Mouse (Mus musculus): ENCODE measurements around the gene Stra8. TPM values are rescaled to one million over a fixed set of nuclear protein-coding genes. Genes with fewer than 3 reads are reported as not detected.
A peak's percentile ranks its signal among the peaks of the same experiment; 100 is the strongest.

The Stra8 gene
- polyA plus RNA-seq (2016; fragmentation: Nextera tagmentation; extraction: Ambion mirVana) = not detected in 2 replicates

GRCm38 (mm10) chr6:34919956-34920355 is at the start of gene Stra8:
Stra8 (plus strand) TSS chr6:34920163.
- ATAC-seq (ENCODE audit: low FRiP score, low read depth) = no peak
- 42% methylated on average over 10 of the region's 10 CpGs for WGBS

GRCm38 (mm10) chr6:34870724-34871123 is 49.2 kb upstream of the Stra8 start:
- Histone ChIP-seq H3K9me3 (no peaks in the 10 kb centered on the region), H3K4me1 (peaks cover 10% of the 10 kb centered on the region; the same call in 1 of the 2 replicates), H3K9ac (no peak overlapping the region), H3K27ac (no peak overlapping the region), H3K4me3 (no peak overlapping the region), H3K36me3 (peaks cover 4% of the 10 kb centered on the region; the same call in 1 of the 2 replicates), H3K4me2 (replicated peaks) (no peak overlapping the region), H3K27me3 (replicated peaks) (no peaks in the 10 kb centered on the region)
- 90% methylated on average over 5 of the region's 5 CpGs for WGBS
- ATAC-seq (ENCODE audit: low FRiP score, low read depth) = no peak

More at GRCm38 (mm10) chr6:34919956-34920355, at the start of gene Stra8:
- H3K9me3 ChIP-seq = no peaks in the 10 kb centered on the region
- no peaks in the 10 kb centered on the region for H3K36me3 ChIP-seq
- no peak within 1 kb of the TSS for H3K9ac ChIP-seq
- H3K4me2 ChIP-seq (replicated peaks) = no peak within 1 kb of the TSS
- H3K27ac ChIP-seq = no peak within 1 kb of the TSS
- no peaks in the 10 kb centered on the region for H3K4me1 ChIP-seq
- H3K27me3 ChIP-seq (replicated peaks) = no peaks in the 10 kb centered on the region
- no peak within 1 kb of the TSS for H3K4me3 ChIP-seq

GRCm38 (mm10) chr6:34871929-34872328 is 48.0 kb upstream of the Stra8 start:
- no peaks in the 10 kb centered on the region for H3K27me3 ChIP-seq (replicated peaks)
- no peak for ATAC-seq (ENCODE audit: low FRiP score, low read depth)
- H3K4me3 ChIP-seq = no peak overlapping the region
- H3K4me1 ChIP-seq = peaks cover 15% of the 10 kb centered on the region
- no peak overlapping the region for H3K9ac ChIP-seq
- no peaks in the 10 kb centered on the region for H3K9me3 ChIP-seq
- H3K27ac ChIP-seq = no peak overlapping the region
- H3K36me3 ChIP-seq = peaks cover 4% of the 10 kb centered on the region; the same call in 1 of the 2 replicates
- no peak overlapping the region for H3K4me2 ChIP-seq (replicated peaks)
- WGBS = 89% methylated on average over 7 of the region's 7 CpGs

GRCm38 (mm10) chr6:34872871-34873270 is 47.1 kb upstream of the Stra8 start:
- Histone ChIP-seq H3K4me2 (replicated peaks) (no peak overlapping the region), H3K4me1 (peaks cover 18% of the 10 kb centered on the region), H3K9ac (no peak overlapping the region), H3K27me3 (replicated peaks) (no peaks in the 10 kb centered on the region), H3K4me3 (no peak overlapping the region), H3K27ac (no peak overlapping the region), H3K36me3 (peaks cover 4% of the 10 kb centered on the region; the same call in 1 of the 2 replicates), H3K9me3 (no peaks in the 10 kb centered on the region)
- no peak for ATAC-seq (ENCODE audit: low FRiP score, low read depth)
- WGBS = 93% methylated on average over 10 of the region's 10 CpGs

- H3K36me3 ChIP-seq = peaks cover 4% of the 10 kb centered on the region; the same call in 1 of the 2 replicates
- H3K4me2 ChIP-seq (replicated peaks) = no peak overlapping the region
- H3K4me1 ChIP-seq = peaks cover 25% of the 10 kb centered on the region
- no peaks in the 10 kb centered on the region for H3K9me3 ChIP-seq
- no peak overlapping the region for H3K4me3 ChIP-seq
- 79% methylated on average over 21 of the region's 21 CpGs for WGBS
- no peak overlapping the region for H3K27ac ChIP-seq
- ATAC-seq (ENCODE audit: low FRiP score, low read depth) = no peak
- no peaks in the 10 kb centered on the region for H3K27me3 ChIP-seq (replicated peaks)
- H3K9ac ChIP-seq = no peak overlapping the region
These were observed 45.7 kb upstream of the Stra8 start for GRCm38 (mm10) chr6:34874101-34874921.

GRCm38 (mm10) chr6:34875268-34875761 is 44.6 kb upstream of the Stra8 start:
- H3K36me3 ChIP-seq = peaks cover 4% of the 10 kb centered on the region
- H3K4me3 ChIP-seq = no peak overlapping the region
- WGBS = 91% methylated on average over 15 of the region's 15 CpGs
- no peak overlapping the region for H3K4me2 ChIP-seq (replicated peaks)
- H3K27ac ChIP-seq = no peak overlapping the region
- peaks cover 25% of the 10 kb centered on the region for H3K4me1 ChIP-seq
- H3K9ac ChIP-seq = no peak overlapping the region
- no peak for ATAC-seq (ENCODE audit: low FRiP score, low read depth)
- H3K9me3 ChIP-seq = no peaks in the 10 kb centered on the region
- H3K27me3 ChIP-seq (replicated peaks) = no peaks in the 10 kb centered on the region

- Histone ChIP-seq H3K9me3 (no peaks in the 10 kb centered on the region), H3K36me3 (peaks cover 7% of the 10 kb centered on the region), H3K4me2 (replicated peaks) (peak overlapping the region; percentile 75), H3K4me3 (no peak overlapping the region), H3K27ac (no peak overlapping the region), H3K27me3 (replicated peaks) (no peaks in the 10 kb centered on the region), H3K9ac (no peak overlapping the region), H3K4me1 (peaks cover 25% of the 10 kb centered on the region)
- WGBS = 71% methylated on average over 12 of the region's 12 CpGs
- ATAC-seq (ENCODE audit: low FRiP score, low read depth) = no peak
These were observed 43.8 kb upstream of the Stra8 start for GRCm38 (mm10) chr6:34875966-34876834.

GRCm38 (mm10) chr6:34876835-34877156 is 43.2 kb upstream of the Stra8 start:
- H3K27ac ChIP-seq = no peak overlapping the region
- H3K9me3 ChIP-seq = no peaks in the 10 kb centered on the region

GRCm38 (mm10) chr6:34877509-34878321 is 42.2 kb upstream of the Stra8 start, which contains the start of gene Cyren:
Cyren (minus strand) TSS chr6:34878060.
- Histone ChIP-seq H3K4me3 (peak within 1 kb of the TSS; percentile 66), H3K4me2 (replicated peaks) (peak within 1 kb of the TSS; percentile 75), H3K4me1 (peaks cover 25% of the 10 kb centered on the region), H3K27me3 (replicated peaks) (no peaks in the 10 kb centered on the region), H3K9me3 (no peaks in the 10 kb centered on the region), H3K36me3 (peaks cover 18% of the 10 kb centered on the region), H3K9ac (peak within 1 kb of the TSS; percentile 75), H3K27ac (peak within 1 kb of the TSS; percentile 68)
- 1% methylated on average over 56 of the region's 56 CpGs for WGBS
- peak; percentile 93 for ATAC-seq (ENCODE audit: low FRiP score, low read depth)

More at GRCm38 (mm10) chr6:34876835-34877156, 43.2 kb upstream of the Stra8 start:
- H3K9ac ChIP-seq = peak overlapping the region; percentile 75
- peak overlapping the region; percentile 75 for H3K4me2 ChIP-seq (replicated peaks)
- no peak for ATAC-seq (ENCODE audit: low FRiP score, low read depth)
- no peaks in the 10 kb centered on the region for H3K27me3 ChIP-seq (replicated peaks)
- peak overlapping the region; percentile 66 for H3K4me3 ChIP-seq
- 43% methylated on average over 2 of the region's 2 CpGs for WGBS
- peaks cover 9% of the 10 kb centered on the region for H3K36me3 ChIP-seq
- H3K4me1 ChIP-seq = peaks cover 25% of the 10 kb centered on the region

- H3K9me3 ChIP-seq = no peaks in the 10 kb centered on the region
- no peak overlapping the region for H3K4me2 ChIP-seq (replicated peaks)
- H3K36me3 ChIP-seq = peaks cover 22% of the 10 kb centered on the region
- WGBS = 90% methylated on average over 16 of the region's 16 CpGs
- H3K27ac ChIP-seq = no peak overlapping the region
- H3K27me3 ChIP-seq (replicated peaks) = no peaks in the 10 kb centered on the region
- no peak for ATAC-seq (ENCODE audit: low FRiP score, low read depth)
- peaks cover 25% of the 10 kb centered on the region for H3K4me1 ChIP-seq
- no peak overlapping the region for H3K9ac ChIP-seq
- no peak overlapping the region for H3K4me3 ChIP-seq
These were observed 40.7 kb upstream of the Stra8 start for GRCm38 (mm10) chr6:34879101-34879740.

- WGBS = 59% methylated on average over 6 of the region's 6 CpGs
- H3K4me2 ChIP-seq (replicated peaks) = no peak overlapping the region
- no peaks in the 10 kb centered on the region for H3K9me3 ChIP-seq
- no peak overlapping the region for H3K27ac ChIP-seq
- no peak for ATAC-seq (ENCODE audit: low FRiP score, low read depth)
- H3K4me1 ChIP-seq = peaks cover 20% of the 10 kb centered on the region
- no peaks in the 10 kb centered on the region for H3K27me3 ChIP-seq (replicated peaks)
- no peak overlapping the region for H3K9ac ChIP-seq
- no peak overlapping the region for H3K4me3 ChIP-seq
- peaks cover 29% of the 10 kb centered on the region for H3K36me3 ChIP-seq
These were observed 40.0 kb upstream of the Stra8 start for GRCm38 (mm10) chr6:34879911-34880475.

Measured in neural tube, embryonic 12.5 days (tissue).